Mouse (Mus musculus) kidney, embryonic 14.5 days (tissue): Measurements from ENCODE around the gene Sirpa. TPM values are rescaled to one million over a fixed set of nuclear protein-coding genes. Genes with fewer than 3 reads are reported as not detected.
A peak's percentile ranks its signal among the peaks of the same experiment; 100 is the strongest.

Experiments used
- ATAC-seq: fragments of 200-750 bp; cut with Nextera tagmentation; 2 replicates; pipeline ENCODE4 v1.8.0; 2017; ENCODE audit warnings: moderate number of reproducible peaks, mild to moderate bottlenecking, moderate TSS enrichment, moderate library complexity; ENCODE audit not compliant: low FRiP score, low TSS enrichment
- H3K27ac ChIP-seq: fragments of 300-500 bp; sonication (generic); 2 replicates; pipeline ENCODE4 v1.5.1; 2014; ENCODE audit warnings: low read depth, mild to moderate bottlenecking, low read length, moderate library complexity, mixed read lengths
- H3K27me3 ChIP-seq: fragments of 300-500 bp; sonication (generic); 2 replicates; pipeline ENCODE4 v1.6.1; 2014; ENCODE audit warnings: mild to moderate bottlenecking, low read length; ENCODE audit not compliant: control insufficient read depth, insufficient read depth
- H3K36me3 ChIP-seq: fragments of 300-500 bp; sonication (generic); 2 replicates; pipeline ENCODE4 v1.6.1; 2014; ENCODE audit warnings: low read length, mixed read lengths; ENCODE audit not compliant: control insufficient read depth, insufficient read depth
- H3K4me1 ChIP-seq: fragments of 300-500 bp; sonication (generic); 2 replicates; pipeline ENCODE4 v1.6.1; 2014; ENCODE audit warnings: low read length, mixed read lengths; ENCODE audit not compliant: control insufficient read depth, insufficient read depth
- H3K4me2 ChIP-seq: fragments of 300-500 bp; sonication (generic); replicated peaks from 2 replicates; pipeline ENCODE4 v1.6.1; 2014; ENCODE audit warnings: low read depth, mild to moderate bottlenecking, low read length
- H3K4me3 ChIP-seq: fragments of 300-500 bp; sonication (generic); 2 replicates; pipeline ENCODE4 v1.5.1; 2014; ENCODE audit warnings: mild to moderate bottlenecking, low read length
- H3K9ac ChIP-seq: fragments of 300-500 bp; sonication (generic); 2 replicates; pipeline ENCODE4 v1.6.1; 2014; ENCODE audit warnings: low read depth, mild to moderate bottlenecking, low read length, moderate library complexity
- H3K9me3 ChIP-seq: fragments of 300-500 bp; sonication (generic); 2 replicates; pipeline ENCODE4 v1.6.1; 2016; ENCODE audit warnings: low read length; ENCODE audit not compliant: control insufficient read depth
- whole genome bisulfite sequencing: fragments of 180-500 bp; shearing (Covaris S2); extraction: QIAGEN DNeasy Blood & Tissue Kit; methylation state at CpG from one replicate; pipeline ENCODE4 v1.1.7; 2014; 5-methylcytosine and 5-hydroxymethylcytosine counted together
- polyA plus RNA-seq: library from polyadenylated mRNA; unstranded; fragments of >200 nt; fragmentation: Nextera tagmentation; extraction: Ambion mirVana; gene quantifications from 2 replicates; pipeline ENCODE4 v1.2.1, GENCODE M21; 2014

The Sirpa gene
- polyA plus RNA-seq, 1 experiment from 2014 or later, result 28.8 TPM

GRCm38 (mm10) chr2:129591897-129592296, 738 bp upstream of the Sirpa start:
- Histone ChIP-seq H3K9ac (no peak overlapping the region; the same call in 1 of the 2 replicates), H3K36me3 (no peaks in the 10 kb centered on the region)

DNA sequence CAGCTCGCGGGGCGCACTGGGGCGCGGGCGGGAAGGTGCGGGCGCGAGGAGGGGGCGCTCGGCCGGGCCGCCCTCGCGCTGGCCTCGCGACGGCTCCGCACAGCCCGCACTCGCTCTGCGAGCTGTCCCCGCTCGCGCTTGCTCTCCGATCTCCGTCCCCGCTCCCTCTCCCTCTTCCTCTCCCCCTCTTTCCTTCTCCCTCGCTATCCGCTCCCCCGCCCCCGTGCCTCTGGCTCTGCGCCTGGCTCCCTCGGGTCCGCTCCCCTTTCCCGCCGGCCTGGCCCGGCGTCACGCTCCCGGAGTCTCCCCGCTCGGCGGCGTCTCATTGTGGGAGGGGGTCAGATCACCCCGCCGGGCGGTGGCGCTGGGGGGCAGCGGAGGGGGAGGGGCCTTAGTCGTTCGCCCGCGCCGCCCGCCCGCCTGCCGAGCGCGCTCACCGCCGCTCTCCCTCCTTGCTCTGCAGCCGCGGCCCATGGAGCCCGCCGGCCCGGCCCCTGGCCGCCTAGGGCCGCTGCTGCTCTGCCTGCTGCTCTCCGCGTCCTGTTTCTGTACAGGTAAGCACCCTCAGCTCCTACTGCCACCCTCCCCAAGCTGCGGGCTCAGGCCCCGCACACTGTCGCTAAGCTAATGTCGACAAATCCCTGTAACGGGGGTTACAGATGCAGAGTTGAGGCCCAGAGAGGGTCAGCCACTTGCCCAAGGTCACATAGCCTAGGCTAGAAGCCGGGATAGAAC, 673 bp downstream of the Sirpa start:
- Histone ChIP-seq H3K9me3 (no peaks in the 10 kb centered on the region), H3K36me3 (no peaks in the 10 kb centered on the region), H3K9ac (peak overlapping the region; percentile 80), H3K27me3 (no peaks in the 10 kb centered on the region), H3K4me1 (peaks cover 7% of the 10 kb centered on the region; the same call in 1 of the 2 replicates), H3K27ac (peak overlapping the region; percentile 80), H3K4me3 (peak overlapping the region; percentile 54), H3K4me2 (peak overlapping the region; percentile 68)
- peak; percentile 83 for ATAC-seq
- under 1% methylated on average over 35 of the region's 77 CpGs for WGBS

More at GRCm38 (mm10) chr2:129591897-129592296, 738 bp upstream of the Sirpa start:
- Histone ChIP-seq H3K27me3 (no peaks in the 10 kb centered on the region), H3K27ac (no peak overlapping the region; the same call in 1 of the 2 replicates), H3K9me3 (no peaks in the 10 kb centered on the region), H3K4me3 (no peak overlapping the region), H3K4me2 (peak overlapping the region; percentile 68; the same call in 1 of the 2 replicates), H3K4me1 (peaks cover 7% of the 10 kb centered on the region; the same call in 1 of the 2 replicates)
- 92% methylated on average over 4 of the region's 4 CpGs for WGBS
- ATAC-seq, result no peak

DNA sequence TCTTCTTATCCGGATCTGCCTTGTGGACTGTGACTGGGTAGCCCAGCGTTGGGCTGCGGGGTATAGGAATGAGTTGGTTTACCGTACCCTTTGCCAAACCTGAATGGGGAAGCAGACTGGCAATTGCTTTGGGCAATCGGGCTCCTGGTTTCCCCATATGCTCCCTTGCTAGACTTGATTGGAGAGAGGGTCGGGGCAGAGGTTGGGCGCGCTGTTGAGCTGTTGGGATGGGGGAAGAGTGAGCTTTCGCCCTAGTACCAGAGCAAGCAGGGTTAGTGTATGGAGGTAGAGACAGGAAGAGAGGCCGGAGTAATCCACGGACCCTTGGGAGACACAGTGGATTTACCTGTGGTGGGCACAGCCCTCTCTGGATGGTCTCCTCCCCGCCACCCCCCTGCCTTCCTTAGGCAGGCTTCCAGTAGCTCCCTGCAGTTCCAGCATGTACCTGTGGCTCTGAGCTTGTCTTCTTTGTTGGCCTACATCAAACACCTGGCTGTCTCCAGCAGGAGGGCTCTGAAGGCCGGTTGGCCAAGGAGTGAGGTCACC, 1.3 kb downstream of the Sirpa start:
- 4% methylated on average over 13 of the region's 13 CpGs for WGBS
- Histone ChIP-seq H3K9me3 (no peaks in the 10 kb centered on the region), H3K27ac (no peak overlapping the region), H3K9ac (peak overlapping the region; percentile 80), H3K4me3 (peak overlapping the region; percentile 54), H3K27me3 (no peaks in the 10 kb centered on the region), H3K4me2 (peak overlapping the region; percentile 68), H3K4me1 (peaks cover 7% of the 10 kb centered on the region; the same call in 1 of the 2 replicates), H3K36me3 (no peaks in the 10 kb centered on the region)
- peak; percentile 8; the same call in 1 of the 2 replicates for ATAC-seq

DNA sequence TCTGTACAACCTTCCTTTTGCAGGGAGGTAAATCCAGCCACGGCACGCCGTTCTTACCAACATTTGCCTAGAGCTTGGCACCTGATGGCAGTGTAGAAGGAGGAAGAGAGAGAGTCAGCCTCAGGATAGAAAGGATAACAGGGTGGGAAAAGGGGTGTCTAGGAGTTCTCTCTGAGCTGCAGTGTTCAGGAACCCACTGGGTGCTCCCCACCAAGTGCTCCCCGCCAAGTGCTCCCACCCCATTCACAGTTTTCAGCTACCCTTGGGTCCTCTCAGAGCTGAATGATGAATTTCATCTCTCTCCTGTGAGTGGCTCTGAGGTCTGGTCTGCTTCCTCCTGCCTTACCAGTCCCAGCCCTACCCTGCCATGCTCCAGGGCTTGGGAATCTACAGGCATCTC, 1.9 kb downstream of the Sirpa start:
- no peaks in the 10 kb centered on the region for H3K36me3 ChIP-seq
- H3K4me2 ChIP-seq, result peak overlapping the region; percentile 68
- H3K4me1 ChIP-seq, result peaks cover 7% of the 10 kb centered on the region; the same call in 1 of the 2 replicates
- peak overlapping the region; percentile 80; the same call in 1 of the 2 replicates for H3K9ac ChIP-seq
- no peak overlapping the region for H3K27ac ChIP-seq
- H3K27me3 ChIP-seq, result no peaks in the 10 kb centered on the region
- H3K9me3 ChIP-seq, result no peaks in the 10 kb centered on the region
- ATAC-seq, result no peak
- 66% methylated on average over 4 of the region's 4 CpGs for WGBS
- H3K4me3 ChIP-seq, result peak overlapping the region; percentile 54; the same call in 1 of the 2 replicates

GRCm38 (mm10) chr2:129595206-129595605, 2.6 kb downstream of the Sirpa start:
- H3K36me3 ChIP-seq, result no peaks in the 10 kb centered on the region
- ATAC-seq, result no peak
- H3K4me1 ChIP-seq, result peaks cover 7% of the 10 kb centered on the region; the same call in 1 of the 2 replicates
- WGBS, result 67% methylated on average over 4 of the region's 4 CpGs
- no peak overlapping the region for H3K4me3 ChIP-seq
- no peak overlapping the region for H3K27ac ChIP-seq
- no peaks in the 10 kb centered on the region for H3K9me3 ChIP-seq
- H3K27me3 ChIP-seq, result no peaks in the 10 kb centered on the region
- H3K9ac ChIP-seq, result no peak overlapping the region; the same call in 1 of the 2 replicates
- no peak overlapping the region for H3K4me2 ChIP-seq

- Histone ChIP-seq H3K9ac (no peak overlapping the region), H3K9me3 (no peaks in the 10 kb centered on the region), H3K27me3 (no peaks in the 10 kb centered on the region), H3K36me3 (no peaks in the 10 kb centered on the region), H3K4me3 (no peak overlapping the region), H3K27ac (no peak overlapping the region), H3K4me1 (peaks cover 7% of the 10 kb centered on the region; the same call in 1 of the 2 replicates), H3K4me2 (no peak overlapping the region)
- no peak for ATAC-seq
- WGBS, result 36% methylated on average over 7 of the region's 7 CpGs
These were observed 3.1 kb downstream of the Sirpa start for GRCm38 (mm10) chr2:129595661-129596209.

- ATAC-seq, result no peak
- Histone ChIP-seq H3K27me3 (no peaks in the 10 kb centered on the region), H3K4me1 (peaks cover 7% of the 10 kb centered on the region; the same call in 1 of the 2 replicates), H3K9ac (no peak overlapping the region), H3K4me3 (no peak overlapping the region), H3K4me2 (no peak overlapping the region), H3K9me3 (no peaks in the 10 kb centered on the region), H3K27ac (no peak overlapping the region), H3K36me3 (no peaks in the 10 kb centered on the region)
- 94% methylated on average over 15 of the region's 15 CpGs for WGBS
These were observed 4.0 kb downstream of the Sirpa start for GRCm38 (mm10) chr2:129596555-129597172.

DNA sequence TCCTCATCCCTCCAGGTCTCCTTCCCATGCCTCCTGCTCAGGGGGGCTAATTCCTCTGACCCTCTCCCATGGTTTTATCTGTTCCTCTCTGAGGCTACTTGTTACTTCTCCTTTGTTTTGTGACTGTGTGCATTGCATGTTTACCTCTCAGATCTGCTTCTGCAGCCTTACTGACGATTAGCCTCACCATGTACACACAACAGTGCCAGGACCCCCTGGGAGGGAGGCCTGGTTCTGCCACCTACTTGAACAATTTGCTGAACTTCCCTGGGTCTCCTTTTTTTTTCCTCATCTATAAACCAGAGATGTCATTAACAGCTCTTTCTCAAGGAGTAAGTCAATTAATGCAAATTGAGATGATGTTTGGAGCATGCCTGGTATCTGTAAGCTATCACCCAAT, 4.9 kb downstream of the Sirpa start:
- WGBS, result 58% methylated on average over 1 of the region's 1 CpGs
- no peak for ATAC-seq

More for the DNA sequence above, 4.9 kb downstream of the Sirpa start:
- Histone ChIP-seq H3K27ac (no peak overlapping the region), H3K9ac (no peak overlapping the region), H3K9me3 (no peaks in the 10 kb centered on the region), H3K36me3 (no peaks in the 10 kb centered on the region), H3K4me3 (no peak overlapping the region), H3K4me1 (peaks cover 4% of the 10 kb centered on the region; the same call in 1 of the 2 replicates), H3K27me3 (no peaks in the 10 kb centered on the region), H3K4me2 (no peak overlapping the region)
